8 mouse cellular contexts compared by ENCODE assay signal in genomic region chr14:34570294-34570693, GRCm38 (mm10). TPM values are rescaled to one million over a fixed set of nuclear protein-coding genes. Genes with fewer than 3 reads are reported as not detected.
DNase-seq lines count a peak whose midpoint lies in the region; ATAC-seq and TF ChIP-seq lines count a peak whose summit lies in the region.

No protein-coding gene starts in this region.

- H3K4me2 ChIP-seq in forebrain, postnatal 0 days (ENCODE audit: low read depth): peak overlapping the region; percentile 62
- peak overlapping the region; percentile 62 for H3K4me2 ChIP-seq in hindbrain, embryonic 15.5 days

- WGBS in forebrain, postnatal 0 days: under 1% methylated on average over 6 of the region's 6 CpGs
- WGBS in hindbrain, embryonic 15.5 days: 1% methylated on average over 6 of the region's 6 CpGs

- peak; percentile 37 for DNase-seq in T-cell, adult 2 months (ENCODE audit: low spot score)
- peak; percentile 85 for DNase-seq in cerebellum, adult 8-10 months
- peak; percentile 88 for DNase-seq in forebrain, postnatal 0 days
- peak; percentile 87 to 92 for DNase-seq in left cerebral cortex, adult 18-20 months (ENCODE audit: low spot score in 2 of 2)
- DNase-seq in lung, postnatal 4 days: peak; percentile 66 to 80
- DNase-seq in right cerebral cortex, postnatal 10 days (ENCODE audit: low spot score in 2 of 2): peak; percentile 75 to 90
- DNase-seq in urinary bladder, postnatal 25 days (ENCODE audit: low spot score): peak; percentile 87

- H3K4me1 ChIP-seq in forebrain, postnatal 0 days (ENCODE audit: insufficient read depth): 0 out of 2 replicates have a peak, but pooled peaks cover 3% of the 10 kb centered on the region
- H3K4me1 ChIP-seq in hindbrain, embryonic 15.5 days (replicated peaks): no peaks in the 10 kb centered on the region; the same call in 1 of the 2 replicates

- H3K9ac ChIP-seq in forebrain, postnatal 0 days: no peak overlapping the region
- H3K9ac ChIP-seq in hindbrain, embryonic 15.5 days: no peak overlapping the region

- peak overlapping the region; percentile 39; the same call in 1 of the 2 replicates for H3K4me3 ChIP-seq in forebrain, postnatal 0 days (ENCODE audit: low read depth, low read length)
- H3K4me3 ChIP-seq in hindbrain, embryonic 15.5 days: peak overlapping the region; percentile 37

- H3K9me3 ChIP-seq in forebrain, postnatal 0 days (ENCODE audit: low read length): no peaks in the 10 kb centered on the region
- no peaks in the 10 kb centered on the region for H3K9me3 ChIP-seq in hindbrain, embryonic 15.5 days

- TF ChIP-seq CTCF in forebrain, postnatal 0 days (IDR thresholded peaks at IDR 0.05; ENCODE audit: low read depth): peak; percentile 88

- no peak overlapping the region for H3K27ac ChIP-seq in forebrain, postnatal 0 days (ENCODE audit: low read depth, low read length)
- no peak overlapping the region for H3K27ac ChIP-seq in hindbrain, embryonic 15.5 days (replicated peaks)

- peak; percentile 68 for ATAC-seq in forebrain, postnatal 0 days
- ATAC-seq in hindbrain, embryonic 15.5 days (ENCODE audit: low FRiP score, low read depth): peak; percentile 68; the same call in 1 of the 2 replicates

- no peaks in the 10 kb centered on the region for H3K36me3 ChIP-seq in forebrain, postnatal 0 days (ENCODE audit: insufficient read depth)
- no peaks in the 10 kb centered on the region for H3K36me3 ChIP-seq in hindbrain, embryonic 15.5 days

- no peaks in the 10 kb centered on the region for H3K27me3 ChIP-seq in forebrain, postnatal 0 days (ENCODE audit: insufficient read depth, low read length)
- H3K27me3 ChIP-seq in hindbrain, embryonic 15.5 days: no peaks in the 10 kb centered on the region

RNA-seq across cellular contexts. Expression of gene Ldb3, which starts 18.2 kb away (rescaled TPM):
- total RNA-seq in forebrain, postnatal 0 days (2014; rRNA removed): 1.3 and 2.0 TPM in 2 replicates
- 0.70 and 0.90 TPM in 2 replicates for polyA plus RNA-seq in forebrain, postnatal 0 days (2015; fragmentation: Nextera tagmentation; extraction: Ambion mirVana)
- 0.64 and 0.87 TPM in 2 replicates for polyA plus RNA-seq in hindbrain, embryonic 15.5 days (2015; fragmentation: Nextera tagmentation; extraction: Ambion mirVana)
- total RNA-seq in left cerebral cortex, adult 18-20 months (2021): 1 to 10 TPM; 2.2 to 3.1 TPM

RNA-seq across cellular contexts. Expression of gene Opn4, which starts 29.6 kb away (rescaled TPM):
- total RNA-seq in forebrain, postnatal 0 days (2014; rRNA removed): 0.14 TPM in 1 of 2 replicates, not detected in the other
- 0.11 TPM in 1 of 2 replicates, not detected in the other for polyA plus RNA-seq in forebrain, postnatal 0 days (2015; fragmentation: Nextera tagmentation; extraction: Ambion mirVana)
- polyA plus RNA-seq in hindbrain, embryonic 15.5 days (2015; fragmentation: Nextera tagmentation; extraction: Ambion mirVana): not detected in 2 replicates
- not detected for total RNA-seq in left cerebral cortex, adult 18-20 months (2021)

RNA-seq across cellular contexts. Expression of gene 9230112D13Rik, which starts 47.7 kb away (rescaled TPM):
- total RNA-seq in forebrain, postnatal 0 days (2014; rRNA removed): not detected in 2 replicates
- not detected in 2 replicates for polyA plus RNA-seq in forebrain, postnatal 0 days (2015; fragmentation: Nextera tagmentation; extraction: Ambion mirVana)
- polyA plus RNA-seq in hindbrain, embryonic 15.5 days (2015; fragmentation: Nextera tagmentation; extraction: Ambion mirVana): not detected in 2 replicates
- total RNA-seq in left cerebral cortex, adult 18-20 months (2021): not detected

Comparison
In these comparisons a context has a peak if more than half of its experiments do, and no peak if none do; other contexts are left out.
1. DNase-seq: peak in every context shown above with its lines; median percentile 90 in left cerebral cortex, adult 18-20 months; 88 in forebrain, postnatal 0 days; 87 in urinary bladder, postnatal 25 days; 85 in cerebellum, adult 8-10 months; 82 in right cerebral cortex, postnatal 10 days; 73 in lung, postnatal 4 days; 37 in T-cell, adult 2 months.